Mouse (Mus musculus) lung, adult 2 months (tissue): ENCODE data around the gene Degs2.

Experiments used
- CTCF ChIP-seq: fragments of 200-500 bp; IDR thresholded peaks from 2 replicates; pipeline ENCODE4 v1.5.1; 2011; ENCODE audit warnings: mild to moderate bottlenecking, low read length, control low read depth; ENCODE audit not compliant: insufficient read depth
- POLR2A ChIP-seq: fragments of 200-500 bp; IDR thresholded peaks from 2 replicates; pipeline ENCODE4 v1.6.1; 2011; ENCODE audit warnings: low read depth, mild to moderate bottlenecking, control low read depth, low read length, borderline replicate concordance; ENCODE audit errors: extremely low read depth

GRCm38 (mm10) chr12:108700037-108700436 is 2.1 kb downstream of the Degs2 start:
- TF ChIP-seq CTCF, result no peak
- TF ChIP-seq POLR2A, result no peak
